Mouse (Mus musculus) thymus, adult 2 months (tissue): ENCODE data around the gene Zdhhc14. TPM values are rescaled to one million over a fixed set of nuclear protein-coding genes. Genes with fewer than 3 reads are reported as not detected.

Experiments used
- DNase-seq: peaks from one replicate; pipeline ENCODE4 v3.0.0; 2021
- H3K27ac ChIP-seq: fragments of 200-500 bp; 2 replicates; pipeline ENCODE4 v1.5.1; 2012; ENCODE audit warnings: low read length, control low read depth; ENCODE audit not compliant: control insufficient read depth, insufficient read depth
- H3K27me3 ChIP-seq: fragments of 200-500 bp; 2 replicates; pipeline ENCODE4 v1.6.1; 2012; ENCODE audit warnings: mild to moderate bottlenecking, low read length, moderate library complexity, mixed read lengths; ENCODE audit not compliant: control insufficient read depth, insufficient read depth
- H3K36me3 ChIP-seq: fragments of 200-500 bp; 2 replicates; pipeline ENCODE4 v1.6.1; 2012; ENCODE audit warnings: mild to moderate bottlenecking, low read length, moderate library complexity; ENCODE audit not compliant: control insufficient read depth, insufficient read depth
- H3K4me1 ChIP-seq: fragments of 200-500 bp; replicated peaks from 2 replicates; pipeline ENCODE4 v1.6.1; 2012; ENCODE audit warnings: low read length; ENCODE audit not compliant: control insufficient read depth, insufficient read depth
- H3K4me3 ChIP-seq: fragments of 200-500 bp; 2 replicates; pipeline ENCODE4 v1.5.1; 2012; ENCODE audit warnings: mild to moderate bottlenecking, low read length, control low read depth, moderate library complexity; ENCODE audit not compliant: control insufficient read depth, insufficient read depth
- CTCF ChIP-seq: fragments of 200-500 bp; IDR thresholded peaks from 2 replicates; pipeline ENCODE4 v1.5.1; 2012; ENCODE audit warnings: mild to moderate bottlenecking, control low read depth, low read length, moderate library complexity, borderline replicate concordance; ENCODE audit not compliant: control insufficient read depth, poor library complexity, insufficient read depth; ENCODE audit errors: extremely low read depth
- POLR2A ChIP-seq: fragments of 200-500 bp; IDR thresholded peaks from 2 replicates; pipeline ENCODE4 v1.6.1; 2012; ENCODE audit warnings: mild to moderate bottlenecking, low read length, control low read depth, moderate library complexity; ENCODE audit not compliant: control insufficient read depth, poor library complexity, insufficient read depth; ENCODE audit errors: extremely low read depth
- WGBS: fragments of 180-500 bp; shearing (Covaris S2); methylation state at CpG from one replicate; pipeline ENCODE4 v1.1.7; 2018; 5-methylcytosine and 5-hydroxymethylcytosine counted together
- polyA plus RNA-seq: library from polyadenylated mRNA; depleted of rRNA; stranded (reverse); fragments of >200 nt; gene quantifications from 2 replicates; pipeline ENCODE4 v1.2.3, GENCODE M21; 2012

Zdhhc14 gene
- polyA plus RNA-seq, 1 experiment, result 13.3 TPM

GRCm38 (mm10) chr17:5755489-5755888, 263.1 kb downstream of the Zdhhc14 start:
- Histone ChIP-seq H3K27ac (no peak overlapping the region), H3K27me3 (no peaks in the 10 kb centered on the region), H3K4me3 (no peak overlapping the region), H3K4me1 (peaks cover 5% of the 10 kb centered on the region; the same call in 1 of the 2 replicates), H3K36me3 (no peaks in the 10 kb centered on the region)
- TF ChIP-seq CTCF (no peak), POLR2A (no peak)
- 94% methylated on average over 7 of the region's 7 CpGs for WGBS
- DNase-seq, result no peak

DNA sequence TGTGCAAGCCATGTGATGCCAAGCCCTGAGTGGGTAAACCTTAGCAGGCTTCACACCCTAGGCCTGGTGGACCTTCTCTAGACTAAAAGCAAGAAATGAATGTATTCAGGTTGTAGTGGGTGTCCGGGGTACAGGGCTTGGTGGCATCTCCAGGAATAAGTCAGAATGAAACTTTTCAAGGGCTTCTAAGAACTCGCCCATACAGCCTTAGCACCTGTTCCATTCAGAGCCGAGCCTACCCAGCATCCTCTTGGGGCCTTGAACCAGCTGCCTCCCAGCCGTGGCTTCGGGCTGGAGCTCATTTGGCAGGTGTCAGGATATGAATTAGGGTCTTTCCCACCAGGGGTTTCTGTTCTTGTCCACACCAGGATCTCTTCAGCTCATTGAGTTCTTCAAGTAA, 263.7 kb downstream of the Zdhhc14 start:
- Histone ChIP-seq H3K4me1 (peaks cover 5% of the 10 kb centered on the region; the same call in 1 of the 2 replicates), H3K4me3 (no peak overlapping the region), H3K36me3 (no peaks in the 10 kb centered on the region), H3K27me3 (no peaks in the 10 kb centered on the region), H3K27ac (no peak overlapping the region)
- WGBS, result 7% methylated on average over 5 of the region's 5 CpGs
- peak; percentile 27 for DNase-seq
- TF ChIP-seq CTCF (no peak), POLR2A (no peak)

- Histone ChIP-seq H3K27me3 (no peaks in the 10 kb centered on the region), H3K27ac (no peak overlapping the region), H3K4me1 (peaks cover 5% of the 10 kb centered on the region; the same call in 1 of the 2 replicates), H3K36me3 (no peaks in the 10 kb centered on the region), H3K4me3 (no peak overlapping the region)
- WGBS, result 95% methylated on average over 15 of the region's 15 CpGs
- no peak for DNase-seq
- TF ChIP-seq CTCF (no peak), POLR2A (no peak)
These were observed 264.5 kb downstream of the Zdhhc14 start for GRCm38 (mm10) chr17:5756855-5757254.

- no peak overlapping the region for H3K4me3 ChIP-seq
- peaks cover under 1% of the 10 kb centered on the region; the same call in 1 of the 2 replicates for H3K4me1 ChIP-seq
- no peaks in the 10 kb centered on the region for H3K27me3 ChIP-seq
- no peak for DNase-seq
- H3K27ac ChIP-seq, result no peak overlapping the region
- H3K36me3 ChIP-seq, result no peaks in the 10 kb centered on the region
- whole genome bisulfite sequencing, result 97% methylated on average over 5 of the region's 5 CpGs
- TF ChIP-seq POLR2A (no peak), CTCF (no peak)
These were observed 271.4 kb downstream of the Zdhhc14 start for GRCm38 (mm10) chr17:5763768-5764167.

- no peaks in the 10 kb centered on the region for H3K27me3 ChIP-seq
- TF ChIP-seq POLR2A (no peak), CTCF (no peak)
- 70% methylated on average over 5 of the region's 5 CpGs for WGBS
These were observed 271.9 kb downstream of the Zdhhc14 start for GRCm38 (mm10) chr17:5764270-5764669.

GRCm38 (mm10) chr17:5765746-5766145, 273.4 kb downstream of the Zdhhc14 start:
- DNase-seq, result no peak
- WGBS, result 91% methylated on average over 4 of the region's 4 CpGs
- H3K36me3 ChIP-seq, result no peaks in the 10 kb centered on the region
- no peak for TF ChIP-seq POLR2A
- no peak for TF ChIP-seq CTCF
- H3K4me3 ChIP-seq, result no peak overlapping the region
- H3K27me3 ChIP-seq, result no peaks in the 10 kb centered on the region
- H3K4me1 ChIP-seq, result peaks cover 19% of the 10 kb centered on the region
- no peak overlapping the region for H3K27ac ChIP-seq

More at GRCm38 (mm10) chr17:5764270-5764669, 271.9 kb downstream of the Zdhhc14 start:
- no peak overlapping the region for H3K27ac ChIP-seq
- DNase-seq, result no peak
- peaks cover 6% of the 10 kb centered on the region for H3K4me1 ChIP-seq
- H3K36me3 ChIP-seq, result no peaks in the 10 kb centered on the region
- H3K4me3 ChIP-seq, result no peak overlapping the region

DNA sequence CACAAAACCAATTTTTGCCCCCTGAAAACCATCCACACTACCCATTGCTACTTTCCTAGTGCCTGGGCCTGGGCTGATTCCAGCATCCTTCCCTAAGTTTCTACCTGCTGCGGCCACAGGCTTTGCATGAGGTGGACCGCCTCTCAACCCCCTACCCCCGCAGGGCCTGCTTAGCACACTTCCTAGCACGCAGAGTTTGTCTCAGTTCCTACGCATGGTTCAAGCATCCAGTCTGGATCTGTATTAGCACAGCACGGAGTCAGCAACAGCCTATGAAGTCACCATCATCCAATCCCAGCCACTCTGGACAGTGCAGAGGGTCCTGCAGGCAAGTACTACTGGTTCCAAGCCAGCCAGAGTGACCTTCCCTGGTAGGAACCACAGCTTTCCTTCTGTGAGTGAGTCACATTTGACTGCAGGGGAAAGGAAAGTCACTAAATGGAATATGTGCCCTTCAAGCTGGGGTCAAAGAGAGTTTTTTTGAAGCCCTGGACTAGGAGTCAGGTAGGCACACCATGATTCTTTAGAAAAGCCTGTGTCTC, 275.9 kb downstream of the Zdhhc14 start:
- WGBS, result 92% methylated on average over 6 of the region's 6 CpGs
- Histone ChIP-seq H3K36me3 (no peaks in the 10 kb centered on the region), H3K4me3 (no peak overlapping the region), H3K4me1 (peaks cover 19% of the 10 kb centered on the region), H3K27ac (no peak overlapping the region), H3K27me3 (no peaks in the 10 kb centered on the region)
- no peak for DNase-seq
- TF ChIP-seq POLR2A (no peak), CTCF (no peak)
